Mouse (Mus musculus) liver, embryonic 16.5 days (tissue): ENCODE measurements at regions not wholly inside any gene's neighbourhood (a gene's known extent, or its start where the extent isn't known, plus 50 kb on each side); places are given as distances from the start of the nearest gene placed in this dataset.

Experiments used
- ATAC-seq: fragments of 200-750 bp; cut with Nextera tagmentation; 2 replicates; pipeline ENCODE4 v1.8.0; 2017; ENCODE audit warnings: low read depth, mild to moderate bottlenecking, moderate number of reproducible peaks, moderate library complexity
- H3K27ac ChIP-seq: fragments of 300-500 bp; sonication (generic); 2 replicates; pipeline ENCODE4 v1.5.1; 2014; ENCODE audit warnings: mild to moderate bottlenecking, low read length
- H3K27me3 ChIP-seq: fragments of 300-500 bp; sonication (generic); 2 replicates; pipeline ENCODE4 v1.6.1; 2014; ENCODE audit warnings: low read depth, low read length, mixed read lengths; ENCODE audit not compliant: control insufficient read depth, insufficient read depth
- H3K36me3 ChIP-seq: fragments of 300-500 bp; sonication (generic); 2 replicates; pipeline ENCODE4 v1.6.1; 2014; ENCODE audit warnings: mild to moderate bottlenecking; ENCODE audit not compliant: control insufficient read depth, insufficient read depth
- H3K4me1 ChIP-seq: fragments of 300-500 bp; sonication (generic); 2 replicates; pipeline ENCODE4 v1.6.1; 2014; ENCODE audit warnings: low read depth, low read length, mixed read lengths; ENCODE audit not compliant: control insufficient read depth
- H3K4me2 ChIP-seq: fragments of 300-500 bp; sonication (generic); 2 replicates; pipeline ENCODE4 v1.6.1; 2014; ENCODE audit warnings: low read depth, low read length, mixed read lengths
- H3K4me3 ChIP-seq: fragments of 300-500 bp; sonication (generic); 2 replicates; pipeline ENCODE4 v1.5.1; 2014; ENCODE audit warnings: low read depth, mild to moderate bottlenecking, low read length
- H3K9ac ChIP-seq: fragments of 300-500 bp; sonication (generic); 2 replicates; pipeline ENCODE4 v1.6.1; 2014; ENCODE audit warnings: low read depth, low read length
- H3K9me3 ChIP-seq: fragments of 300-500 bp; sonication (generic); replicated peaks from 2 replicates; pipeline ENCODE4 v1.6.1; 2016; ENCODE audit warnings: low read length; ENCODE audit not compliant: control insufficient read depth
- WGBS: fragments of 180-500 bp; shearing (Covaris S2); extraction: QIAGEN DNeasy Blood & Tissue Kit; methylation state at CpG from one replicate; pipeline ENCODE4 v1.1.7; 2014; ENCODE audit not compliant: insufficient replicate concordance; 5-methylcytosine and 5-hydroxymethylcytosine counted together

DNA sequence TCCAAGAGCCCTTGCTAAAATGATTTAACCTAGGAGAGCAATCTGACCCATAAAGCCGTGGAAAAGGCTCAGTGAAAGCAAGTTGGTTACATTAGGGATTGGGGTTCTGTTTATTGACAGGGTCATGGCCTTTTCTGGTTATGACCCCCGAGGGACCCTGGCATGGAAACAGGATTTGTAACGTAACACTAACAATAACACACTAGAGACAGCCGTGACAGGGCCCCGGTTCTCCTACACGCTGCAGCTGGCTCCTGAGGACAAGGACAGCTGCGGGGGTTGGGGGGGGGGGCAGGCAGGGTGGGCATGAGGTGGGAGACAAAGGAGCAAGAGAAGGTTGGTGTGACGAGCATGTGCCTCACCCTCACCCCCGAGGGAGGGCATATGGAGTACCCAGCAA lies 300.4 kb downstream of the Ets1 start:
- no peak for ATAC-seq
- H3K4me3 ChIP-seq, result no peak overlapping the region
- H3K4me1 ChIP-seq, result no peaks in the 10 kb centered on the region; the same call in none of the 2 replicates
- H3K9me3 ChIP-seq, result no peaks in the 10 kb centered on the region
- no peak overlapping the region for H3K27ac ChIP-seq
- no peaks in the 10 kb centered on the region for H3K36me3 ChIP-seq
- H3K9ac ChIP-seq, result no peak overlapping the region
- no peaks in the 10 kb centered on the region for H3K27me3 ChIP-seq
- 54% methylated on average over 9 of the region's 9 CpGs for WGBS
- H3K4me2 ChIP-seq, result no peak overlapping the region

DNA sequence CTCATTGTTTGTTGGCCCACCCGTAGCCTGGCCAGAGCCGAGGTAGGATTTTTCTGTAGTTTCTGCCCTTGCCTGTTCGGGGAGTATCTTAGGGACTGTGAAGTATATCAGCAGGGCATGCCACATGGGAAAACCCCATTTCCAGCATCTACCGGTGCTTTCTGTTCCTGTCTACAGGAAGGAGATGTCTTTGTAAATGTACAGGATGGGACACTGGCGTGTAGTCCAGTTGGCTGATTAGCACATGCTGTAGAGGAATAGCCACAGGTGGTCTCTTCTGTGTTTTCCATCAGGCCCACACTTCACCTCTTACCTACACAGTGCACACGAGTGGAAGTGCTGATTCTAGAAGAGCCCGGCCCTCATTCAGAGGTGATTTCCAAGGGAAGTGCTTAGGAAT lies 301.4 kb downstream of the Ets1 start:
- no peak overlapping the region for H3K4me3 ChIP-seq
- no peak overlapping the region for H3K9ac ChIP-seq
- no peaks in the 10 kb centered on the region for H3K27me3 ChIP-seq
- H3K27ac ChIP-seq, result no peak overlapping the region
- no peaks in the 10 kb centered on the region; the same call in none of the 2 replicates for H3K4me1 ChIP-seq
- WGBS, result 57% methylated on average over 7 of the region's 7 CpGs
- H3K36me3 ChIP-seq, result no peaks in the 10 kb centered on the region
- no peak overlapping the region for H3K4me2 ChIP-seq
- no peaks in the 10 kb centered on the region for H3K9me3 ChIP-seq
- no peak for ATAC-seq

DNA sequence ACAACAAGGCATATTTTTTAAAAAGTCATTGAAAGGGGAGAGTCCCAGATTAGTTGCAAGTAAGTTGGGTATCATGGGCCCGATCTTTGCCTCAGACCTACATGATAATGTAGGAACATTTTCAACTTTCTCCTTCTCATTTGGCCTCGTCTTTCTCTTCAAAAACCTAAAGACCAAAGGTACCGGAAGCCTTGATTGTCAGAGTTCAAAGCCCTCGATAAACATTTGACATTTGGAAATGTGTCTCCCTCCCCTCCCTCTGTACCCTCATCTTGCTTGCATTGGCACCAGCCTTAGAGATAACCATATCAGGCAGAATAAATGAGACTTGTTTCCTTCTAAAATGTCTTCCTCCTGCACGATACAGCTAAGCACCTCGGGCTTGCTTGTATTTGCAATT lies 302.8 kb downstream of the Ets1 start:
- no peak for ATAC-seq
- H3K4me3 ChIP-seq, result no peak overlapping the region
- 53% methylated on average over 6 of the region's 6 CpGs for WGBS

GRCm38 (mm10) chr9:32939626-32940025 lies 303.6 kb downstream of the Ets1 start:
- Histone ChIP-seq H3K27ac (no peak overlapping the region), H3K4me1 (no peaks in the 10 kb centered on the region; the same call in none of the 2 replicates), H3K4me3 (no peak overlapping the region), H3K4me2 (peak overlapping the region; percentile 71; the same call in 1 of the 2 replicates), H3K36me3 (no peaks in the 10 kb centered on the region), H3K27me3 (no peaks in the 10 kb centered on the region), H3K9me3 (no peaks in the 10 kb centered on the region), H3K9ac (no peak overlapping the region)
- 55% methylated on average over 3 of the region's 3 CpGs for WGBS
- no peak for ATAC-seq

More for the DNA sequence above, 302.8 kb downstream of the Ets1 start:
- Histone ChIP-seq H3K4me2 (no peak overlapping the region), H3K4me1 (no peaks in the 10 kb centered on the region; the same call in none of the 2 replicates), H3K9me3 (no peaks in the 10 kb centered on the region), H3K9ac (no peak overlapping the region), H3K36me3 (no peaks in the 10 kb centered on the region), H3K27ac (no peak overlapping the region), H3K27me3 (no peaks in the 10 kb centered on the region)

- H3K4me1 ChIP-seq, result no peaks in the 10 kb centered on the region; the same call in none of the 2 replicates
- H3K9me3 ChIP-seq, result no peaks in the 10 kb centered on the region
- H3K4me2 ChIP-seq, result peak overlapping the region; percentile 71
- peak overlapping the region; percentile 58 for H3K4me3 ChIP-seq
- 15% methylated on average over 19 of the region's 19 CpGs for WGBS
- no peak overlapping the region for H3K9ac ChIP-seq
- H3K27ac ChIP-seq, result peak overlapping the region; percentile 41
- ATAC-seq, result no peak; the same call in 1 of the 2 replicates
- no peaks in the 10 kb centered on the region for H3K36me3 ChIP-seq
- H3K27me3 ChIP-seq, result no peaks in the 10 kb centered on the region
Measured at GRCm38 (mm10) chr9:32940111-32940813, 304.2 kb downstream of the Ets1 start.

DNA sequence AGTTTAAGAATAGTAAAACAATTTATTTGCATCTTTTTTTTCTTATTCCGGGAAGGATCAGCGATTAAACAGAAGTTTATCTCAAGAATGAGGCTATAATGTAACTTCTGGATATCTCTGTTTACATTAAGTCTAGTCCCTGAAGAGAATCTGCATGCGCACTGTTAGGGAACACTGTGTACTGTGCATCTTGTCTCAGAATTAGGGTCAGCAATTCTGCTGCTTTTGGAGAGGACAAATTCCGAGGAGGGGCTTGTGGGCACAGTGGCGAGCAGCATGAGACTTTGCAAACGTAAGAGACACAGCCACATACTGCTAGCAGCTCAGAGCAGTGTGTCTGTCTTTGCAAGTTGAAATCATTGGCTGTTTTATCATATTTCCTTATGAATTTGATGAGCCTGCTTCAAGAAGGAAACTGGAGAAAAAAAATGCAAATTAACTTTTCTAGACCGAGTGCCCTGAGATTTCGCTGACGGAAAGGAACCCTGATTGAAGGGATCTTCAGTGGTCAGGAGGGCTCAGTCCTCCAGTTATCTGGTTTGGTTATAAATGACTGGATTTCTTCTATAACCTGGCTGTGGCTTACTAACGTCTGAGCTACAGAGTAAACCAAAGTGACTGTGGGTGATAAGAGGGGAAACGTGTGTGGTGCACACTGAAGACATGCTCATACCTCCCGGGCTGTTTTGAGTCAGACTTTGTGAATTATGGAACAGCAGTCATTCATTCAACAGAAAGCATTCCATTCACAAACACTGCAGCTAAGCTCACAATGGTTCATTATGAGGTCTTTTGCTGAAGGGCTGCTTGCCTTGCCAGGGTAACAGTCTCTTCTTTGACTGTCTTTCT lies 305.1 kb downstream of the Ets1 start:
- peak; percentile 48 for ATAC-seq
- 39% methylated on average over 12 of the region's 12 CpGs for WGBS
- Histone ChIP-seq H3K4me1 (no peaks in the 10 kb centered on the region; the same call in none of the 2 replicates), H3K27me3 (no peaks in the 10 kb centered on the region), H3K36me3 (no peaks in the 10 kb centered on the region), H3K27ac (peak overlapping the region; percentile 39), H3K4me3 (no peak overlapping the region), H3K9ac (no peak overlapping the region), H3K4me2 (no peak overlapping the region), H3K9me3 (no peaks in the 10 kb centered on the region)

DNA sequence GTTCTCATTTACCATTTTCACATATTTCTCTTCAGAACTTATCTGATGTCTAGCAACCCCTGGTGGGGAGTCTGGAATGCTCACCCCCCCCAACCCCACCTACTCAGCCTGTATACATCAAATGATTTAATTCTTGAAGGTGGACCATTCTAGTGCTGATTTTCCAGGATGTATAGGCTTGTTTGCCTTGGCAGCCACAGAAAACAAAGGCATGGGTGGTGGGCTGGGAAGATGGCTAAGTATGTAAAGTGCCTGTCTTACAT lies 305.7 kb downstream of the Ets1 start:
- no peak overlapping the region for H3K27ac ChIP-seq
- H3K4me3 ChIP-seq, result no peak overlapping the region
- no peaks in the 10 kb centered on the region; the same call in none of the 2 replicates for H3K4me1 ChIP-seq
- no peaks in the 10 kb centered on the region for H3K9me3 ChIP-seq
- H3K4me2 ChIP-seq, result no peak overlapping the region
- H3K36me3 ChIP-seq, result no peaks in the 10 kb centered on the region
- ATAC-seq, result no peak
- H3K27me3 ChIP-seq, result no peaks in the 10 kb centered on the region
- no peak overlapping the region for H3K9ac ChIP-seq

- Histone ChIP-seq H3K27me3 (no peaks in the 10 kb centered on the region), H3K4me3 (no peak overlapping the region), H3K9ac (no peak overlapping the region), H3K4me2 (no peak overlapping the region), H3K27ac (no peak overlapping the region), H3K9me3 (no peaks in the 10 kb centered on the region), H3K36me3 (no peaks in the 10 kb centered on the region), H3K4me1 (no peaks in the 10 kb centered on the region)
- WGBS, result 46% methylated on average over 3 of the region's 3 CpGs
- ATAC-seq, result no peak
Measured at GRCm38 (mm10) chr9:32947221-32947620, 311.2 kb downstream of the Ets1 start.

DNA sequence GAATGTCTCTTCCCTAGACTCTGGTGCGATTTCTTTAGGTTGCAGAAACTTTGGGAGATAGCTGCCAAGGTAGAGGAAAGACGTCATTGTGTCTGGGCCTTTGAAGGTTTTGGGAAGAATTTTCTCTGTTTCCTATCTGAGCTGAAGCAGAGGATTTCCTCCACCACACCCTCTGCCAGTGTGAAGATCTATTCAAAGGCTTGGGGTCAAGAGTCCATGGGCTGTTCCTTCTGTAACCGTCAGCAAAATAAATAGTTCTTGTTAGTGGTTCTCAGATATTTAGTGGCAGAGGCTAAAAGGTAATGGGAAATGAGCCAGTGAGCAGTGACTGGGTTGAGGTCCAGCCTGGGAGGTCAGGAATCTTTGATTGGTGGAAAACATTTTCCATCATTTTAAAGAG lies 313.0 kb downstream of the Ets1 start:
- Histone ChIP-seq H3K4me1 (no peaks in the 10 kb centered on the region), H3K4me2 (no peak overlapping the region), H3K27ac (no peak overlapping the region), H3K9me3 (no peaks in the 10 kb centered on the region), H3K27me3 (no peaks in the 10 kb centered on the region), H3K36me3 (no peaks in the 10 kb centered on the region), H3K4me3 (no peak overlapping the region), H3K9ac (no peak overlapping the region)
- no peak for ATAC-seq
- WGBS, result 41% methylated on average over 3 of the region's 3 CpGs
